Mouse (Mus musculus) ES-E14 (cell line): ENCODE results near the gene Ung. TPM values are rescaled to one million over a fixed set of nuclear protein-coding genes. Genes with fewer than 3 reads are reported as not detected.
A peak's percentile ranks its signal among the peaks of the same experiment; 100 is the strongest.

Experiments
- DNase-seq: peaks from one replicate; pipeline ENCODE4 v3.0.0-alpha.2; 2013; ENCODE audit warnings: low read depth, low spot score
- H3K27ac ChIP-seq: 2 replicates; pipeline ENCODE4 v1.5.1; 2012; ENCODE audit warnings: low read depth, mild to moderate bottlenecking, low read length, moderate library complexity, mixed read lengths; ENCODE audit not compliant: poor library complexity, insufficient read depth, severe bottlenecking
- H3K36me3 ChIP-seq: 2 replicates; pipeline ENCODE4 v1.6.1; 2012; ENCODE audit warnings: mild to moderate bottlenecking, low read length, moderate library complexity, mixed read lengths; ENCODE audit not compliant: control insufficient read depth, poor library complexity, insufficient read depth, severe bottlenecking
- H3K4me1 ChIP-seq, 2 experiments: fragments of 150-350 bp in 1 of 2; sonication (generic) in 1 of 2; 2 replicates each; pipeline ENCODE4 v1.6.1; 2012; ENCODE audit warnings: low read length in 2 of 2, mild to moderate bottlenecking in 1 of 2, mixed read lengths in 1 of 2; ENCODE audit not compliant: control insufficient read depth in 2 of 2, insufficient read depth in 2 of 2, poor library complexity in 1 of 2
- H3K4me3 ChIP-seq, 2 experiments: fragments of 150-350 bp in 1 of 2; sonication (generic) in 1 of 2; 2 replicates each; pipeline ENCODE4 v1.5.1; 2012; ENCODE audit warnings: low read length in 2 of 2, low read depth in 1 of 2, mild to moderate bottlenecking in 1 of 2, mixed read lengths in 1 of 2; ENCODE audit not compliant: insufficient read depth in 1 of 2, poor library complexity in 1 of 2, severe bottlenecking in 1 of 2
- H3K9ac ChIP-seq: 2 replicates; pipeline ENCODE4 v1.6.1; 2012; ENCODE audit warnings: low read depth, mild to moderate bottlenecking, low read length, mixed read lengths; ENCODE audit not compliant: poor library complexity, insufficient read depth, severe bottlenecking
- H3K9me3 ChIP-seq: fragments of 150-350 bp; sonication (generic); 2 replicates; pipeline ENCODE4 v1.6.1; 2012; ENCODE audit warnings: low read depth, mild to moderate bottlenecking, low read length; ENCODE audit not compliant: control insufficient read depth, insufficient read depth
- CHD2 ChIP-seq: IDR thresholded peaks from 2 replicates; pipeline ENCODE4 v1.6.1; 2014; ENCODE audit warnings: mild to moderate bottlenecking, low read depth, low read length, inconsistent platforms
- HCFC1 ChIP-seq: IDR thresholded peaks from 2 replicates; pipeline ENCODE4 v1.6.1; 2012; ENCODE audit warnings: low read length, inconsistent platforms, borderline replicate concordance; ENCODE audit not compliant: insufficient read depth
- MAFK ChIP-seq: IDR thresholded peaks from 2 replicates; pipeline ENCODE4 v1.6.1; 2014; ENCODE audit warnings: mild to moderate bottlenecking, low read depth, low read length, inconsistent platforms; ENCODE audit not compliant: insufficient read depth
- ZC3H11A ChIP-seq: IDR thresholded peaks from 2 replicates; pipeline ENCODE4 v1.6.1; 2012; ENCODE audit warnings: low read depth, mild to moderate bottlenecking, inconsistent platforms, low read length, borderline replicate concordance
- ZNF384 ChIP-seq: IDR thresholded peaks from 2 replicates; pipeline ENCODE4 v1.6.1; 2012; ENCODE audit warnings: low read depth, low read length, inconsistent platforms
- in situ Hi-C, 2 experiments: fragments of 600-800 bp; cut with MboI; formaldehyde crosslinking; loops; one replicate each; pipeline ENCODE4 v1.15.1; 2025; ENCODE audit warnings: low sequenced_read_pairs in 2 of 2, inconsistent platforms in 1 of 2; ENCODE audit not compliant: unreplicated experiment in 2 of 2
- total RNA-seq: library from RNA; depleted of rRNA; stranded (reverse); fragments of 300-350 nt; gene quantifications from 2 replicates; pipeline ENCODE4 v1.2.3, GENCODE M21; 2012

Gene Ung
- total RNA-seq, 1 experiment, result 71.6 TPM

GRCm38 (mm10) chr5:114091057-114091807 is 39.0 kb upstream of the Ung start, which contains the start of gene Svop:
Gene Svop (minus strand): TSS chr5:114091570.
- peak; percentile 79 for DNase-seq
- peak; percentile 60; the same call in 1 of the 2 replicates for TF ChIP-seq HCFC1
- no peak for TF ChIP-seq ZNF384
- TF ChIP-seq CHD2, result 0 out of 2 replicates have a peak, but pooled peaks have one; percentile 44
- Histone ChIP-seq H3K27ac (no peak within 1 kb of the TSS; the same call in 1 of the 2 replicates), H3K36me3 (no peaks in the 10 kb centered on the region), H3K4me1 (peaks cover 0 to 3% of the 10 kb centered on the region in 2 experiments; a peak in 1 of 4 replicates), H3K9me3 (no peaks in the 10 kb centered on the region), H3K9ac (peak within 1 kb of the TSS; percentile 68; the same call in 1 of the 2 replicates), H3K4me3 (peak within 1 kb of the TSS; percentile 66 to 84)
- in situ Hi-C loops, result no loop called here

- in situ Hi-C loops, result no loop called here
- DNase-seq, result peak; percentile 90
- TF ChIP-seq ZC3H11A (no peak), HCFC1 (peak; percentile 91)
- H3K9me3 ChIP-seq, result no peaks in the 10 kb centered on the region
- peak overlapping the region; percentile 67 to 96 for H3K4me3 ChIP-seq
- no peak overlapping the region for H3K27ac ChIP-seq
- H3K36me3 ChIP-seq, result peaks cover 2% of the 10 kb centered on the region; the same call in 1 of the 2 replicates
- H3K4me1 ChIP-seq, result peaks cover 0 to 7% of the 10 kb centered on the region in 2 experiments; a peak in 1 of 4 replicates
- peak overlapping the region; percentile 85 for H3K9ac ChIP-seq
These were observed 30.3 kb upstream of the Ung start for GRCm38 (mm10) chr5:114099709-114100389.

GRCm38 (mm10) chr5:114100390-114101099 is 29.6 kb upstream of the Ung start:
- DNase-seq, result no peak

GRCm38 (mm10) chr5:114101873-114102272 is 28.3 kb upstream of the Ung start:
- Histone ChIP-seq H3K27ac (no peak overlapping the region), H3K4me3 (no peak overlapping the region), H3K9me3 (no peaks in the 10 kb centered on the region), H3K9ac (no peak overlapping the region), H3K4me1 (peaks cover 0 to 7% of the 10 kb centered on the region in 2 experiments; a peak in 1 of 4 replicates), H3K36me3 (peaks cover 7% of the 10 kb centered on the region; the same call in 1 of the 2 replicates)
- in situ Hi-C loops, result no loop called here
- no peak for DNase-seq
- TF ChIP-seq CHD2 (no peak), ZNF384 (no peak), HCFC1 (no peak), MAFK (no peak)

More at GRCm38 (mm10) chr5:114100390-114101099, 29.6 kb upstream of the Ung start:
- no peaks in the 10 kb centered on the region for H3K9me3 ChIP-seq
- in situ Hi-C loops, result no loop called here
- TF ChIP-seq ZNF384, result no peak
- no peak for TF ChIP-seq CHD2
- TF ChIP-seq HCFC1, result no peak
- no peak for TF ChIP-seq ZC3H11A
- no peak for TF ChIP-seq MAFK
- no peak overlapping the region for H3K27ac ChIP-seq
- H3K4me1 ChIP-seq, result peaks cover 0 to 7% of the 10 kb centered on the region in 2 experiments; a peak in 1 of 4 replicates
- H3K36me3 ChIP-seq, result peaks cover 2% of the 10 kb centered on the region; the same call in 1 of the 2 replicates
- H3K9ac ChIP-seq, result peak overlapping the region; percentile 85
- peak overlapping the region; percentile 67 to 96 for H3K4me3 ChIP-seq
